Mouse (Mus musculus) ovary, postnatal 10 days (tissue): ENCODE measurements around the gene Hes3.

Source experiments
- DNase-seq: peaks from one replicate; pipeline ENCODE4 v3.0.0; 2022; ENCODE audit warnings: low spot score

The Hes3 gene

GRCm38 (mm10) chr4:152277916-152278315, 13.5 kb downstream of the Hes3 start:
- DNase-seq: no peak

GRCm38 (mm10) chr4:152276389-152277347, 14.8 kb downstream of the Hes3 start:
- DNase-seq: no peak

- DNase-seq: no peak
Measured at GRCm38 (mm10) chr4:152274681-152275131, 16.8 kb downstream of the Hes3 start.

- DNase-seq: no peak
Measured at GRCm38 (mm10) chr4:152273621-152274236, 17.7 kb downstream of the Hes3 start, which contains the start of gene Gpr153. Gene Gpr153, plus strand, starts transcription at chr4:152274232.

- no peak for DNase-seq
Measured at GRCm38 (mm10) chr4:152273191-152273590, 18.3 kb downstream of the Hes3 start.

GRCm38 (mm10) chr4:152272449-152273049, 18.9 kb downstream of the Hes3 start:
- DNase-seq: peak; percentile 33

- DNase-seq: no peak
Measured at GRCm38 (mm10) chr4:152272006-152272405, 19.5 kb downstream of the Hes3 start.

- DNase-seq: no peak
Measured at GRCm38 (mm10) chr4:152271334-152271733, 20.1 kb downstream of the Hes3 start.

GRCm38 (mm10) chr4:152270599-152270998, 20.9 kb downstream of the Hes3 start:
- no peak for DNase-seq

GRCm38 (mm10) chr4:152269967-152270366, 21.5 kb downstream of the Hes3 start:
- DNase-seq: no peak

- DNase-seq: no peak
Measured at GRCm38 (mm10) chr4:152267748-152268369, 23.6 kb downstream of the Hes3 start.

GRCm38 (mm10) chr4:152266236-152266895, 25.1 kb downstream of the Hes3 start:
- DNase-seq: no peak

- DNase-seq: no peak
Measured at GRCm38 (mm10) chr4:152265791-152266190, 25.7 kb downstream of the Hes3 start.

- no peak for DNase-seq
Measured at GRCm38 (mm10) chr4:152264867-152265568, 26.4 kb downstream of the Hes3 start.

GRCm38 (mm10) chr4:152264177-152264530, 27.3 kb downstream of the Hes3 start:
- no peak for DNase-seq

GRCm38 (mm10) chr4:152263512-152264176, 27.8 kb downstream of the Hes3 start:
- DNase-seq: no peak

- DNase-seq: no peak
Measured at GRCm38 (mm10) chr4:152263089-152263488, 28.4 kb downstream of the Hes3 start.

GRCm38 (mm10) chr4:152262187-152262586, 29.3 kb downstream of the Hes3 start:
- no peak for DNase-seq

GRCm38 (mm10) chr4:152260451-152260850, 31.0 kb downstream of the Hes3 start:
- DNase-seq: no peak

GRCm38 (mm10) chr4:152257070-152257469, 34.4 kb downstream of the Hes3 start:
- no peak for DNase-seq
